Mouse (Mus musculus) cortical plate, adult 2 months (tissue): ENCODE measurements around the gene Gm10392. TPM values are rescaled to one million over a fixed set of nuclear protein-coding genes. Genes with fewer than 3 reads are reported as not detected.
A peak's percentile ranks its signal among the peaks of the same experiment; 100 is the strongest.

Source experiments
- H3K27ac ChIP-seq: fragments of 200-500 bp; 2 replicates; pipeline ENCODE4 v1.5.1; 2012; ENCODE audit warnings: low read length, control low read depth, inconsistent platforms; ENCODE audit not compliant: insufficient read depth
- H3K4me1 ChIP-seq: fragments of 200-500 bp; 2 replicates; pipeline ENCODE4 v1.6.1; 2011; ENCODE audit warnings: low read length; ENCODE audit not compliant: control insufficient read depth, insufficient read depth
- H3K4me3 ChIP-seq: fragments of 200-500 bp; 2 replicates; pipeline ENCODE4 v1.5.1; 2011; ENCODE audit warnings: mild to moderate bottlenecking, low read length, control low read depth; ENCODE audit not compliant: insufficient read depth
- CTCF ChIP-seq: fragments of 200-500 bp; IDR thresholded peaks from 2 replicates; pipeline ENCODE4 v1.5.1; 2011; ENCODE audit warnings: mild to moderate bottlenecking, control low read depth, low read length; ENCODE audit not compliant: insufficient read depth; ENCODE audit errors: extremely low read depth
- POLR2A ChIP-seq: fragments of 200-500 bp; IDR thresholded peaks from 2 replicates; pipeline ENCODE4 v1.6.1; 2011; ENCODE audit warnings: mild to moderate bottlenecking, low read length, control low read depth; ENCODE audit not compliant: insufficient read depth; ENCODE audit errors: extremely low read depth
- polyA plus RNA-seq: library from polyadenylated mRNA; depleted of rRNA; stranded (reverse); fragments of >200 nt; gene quantifications from 2 replicates; pipeline ENCODE4 v1.2.3, GENCODE M21; 2012; rRNA removed

Gm10392 gene
- polyA plus RNA-seq, 1 experiment: not detected

GRCm38 (mm10) chr11:77467157-77467556 lies 51.8 kb downstream of the Gm10392 start:
- no peak overlapping the region for H3K4me3 ChIP-seq
- no peak for TF ChIP-seq POLR2A
- TF ChIP-seq CTCF: 0 out of 2 replicates have a peak, but pooled peaks have one; percentile 26
- H3K4me1 ChIP-seq: no peaks in the 10 kb centered on the region
- H3K27ac ChIP-seq: no peak overlapping the region

Other genes with a start within 250 kb of the Gm10392 start
- 154 and 169 TPM in 2 replicates for gene Coro6, start 56.8 kb downstream of the Gm10392 start, polyA plus RNA-seq
- 150 and 151 TPM in 2 replicates for gene Ankrd13b, start 29.5 kb downstream of the Gm10392 start, polyA plus RNA-seq
- 204 and 230 TPM in 2 replicates for gene Git1, start 25.6 kb downstream of the Gm10392 start, polyA plus RNA-seq
- gene Abhd15, start 4.1 kb downstream of the Gm10392 start, polyA plus RNA-seq: 0.64 and 0.77 TPM in 2 replicates
- 6.8 and 7.2 TPM in 2 replicates for gene Trp53i13, start 3.2 kb downstream of the Gm10392 start, polyA plus RNA-seq
- 29.7 and 29.9 TPM in 2 replicates for gene Taok1, start 88.6 kb upstream of the Gm10392 start, polyA plus RNA-seq
- 15.4 and 17.2 TPM in 2 replicates for gene Nufip2, start 167.0 kb upstream of the Gm10392 start, polyA plus RNA-seq
- not detected in 2 replicates for gene Cryba1, start 206.1 kb upstream of the Gm10392 start, polyA plus RNA-seq
- gene Myo18a, start 244.0 kb upstream of the Gm10392 start, polyA plus RNA-seq: 72.7 and 73.3 TPM in 2 replicates